Mouse (Mus musculus) ES-Bruce4 (cell line): ENCODE results near the gene Ceacam16. TPM values are rescaled to one million over a fixed set of nuclear protein-coding genes. Genes with fewer than 3 reads are reported as not detected.

ENCODE experiments used
- H3K27ac ChIP-seq: 2 replicates; pipeline ENCODE4 v1.5.1; 2012; ENCODE audit warnings: low read length, inconsistent platforms; ENCODE audit not compliant: insufficient read depth
- H3K27me3 ChIP-seq: 2 replicates; pipeline ENCODE4 v1.6.1; 2012; ENCODE audit warnings: mild to moderate bottlenecking, low read length, inconsistent platforms; ENCODE audit not compliant: control insufficient read depth, poor library complexity, insufficient read depth, severe bottlenecking
- H3K36me3 ChIP-seq: 2 replicates; pipeline ENCODE4 v1.6.1; 2012; ENCODE audit warnings: inconsistent platforms, mild to moderate bottlenecking, low read length, moderate library complexity; ENCODE audit not compliant: control insufficient read depth, poor library complexity, insufficient read depth, severe bottlenecking
- H3K4me1 ChIP-seq: one replicate; pipeline ENCODE4 v1.8.1; 2011; ENCODE audit warnings: low read length; ENCODE audit not compliant: control insufficient read depth, insufficient read depth
- H3K4me3 ChIP-seq: 2 replicates; pipeline ENCODE4 v1.5.1; 2011; ENCODE audit warnings: low read depth, mild to moderate bottlenecking, low read length
- H3K9ac ChIP-seq: 2 replicates; pipeline ENCODE4 v1.6.1; 2012; ENCODE audit warnings: low read depth, mild to moderate bottlenecking, inconsistent platforms; ENCODE audit not compliant: poor library complexity, severe bottlenecking
- H3K9me3 ChIP-seq: replicated peaks from 2 replicates; pipeline ENCODE4 v1.6.1; 2012; ENCODE audit warnings: mild to moderate bottlenecking, low read length, inconsistent platforms; ENCODE audit not compliant: control insufficient read depth, poor library complexity, insufficient read depth, severe bottlenecking
- CTCF ChIP-seq: IDR thresholded peaks from one replicate; pipeline ENCODE4 v1.8.1; 2011; ENCODE audit warnings: low read depth, low read length
- EP300 ChIP-seq: IDR thresholded peaks from 2 replicates; pipeline ENCODE4 v1.6.1; 2011; ENCODE audit warnings: low read depth, low read length; ENCODE audit not compliant: insufficient read depth
- POLR2A ChIP-seq: IDR thresholded peaks from one replicate; pipeline ENCODE4 v1.8.1; 2011; ENCODE audit warnings: low read length; ENCODE audit not compliant: insufficient read depth
- polyA plus RNA-seq: library from polyadenylated mRNA; stranded (reverse); fragments of >200 nt; gene quantifications from 2 replicates; pipeline ENCODE4 v1.2.4, GENCODE M21; 2011; ENCODE audit warnings: low read depth; ENCODE audit not compliant: missing spikeins, insufficient read depth, insufficient read length

Ceacam16 gene
- polyA plus RNA-seq, 1 experiment: not detected

GRCm38 (mm10) chr7:19815296-19816223 lies 45.5 kb downstream of the Ceacam16 start:
- Histone ChIP-seq H3K4me3 (peak overlapping the region; percentile 69), H3K27ac (peak overlapping the region; percentile 99), H3K36me3 (peaks cover 5% of the 10 kb centered on the region; the same call in 1 of the 2 replicates), H3K9me3 (peaks cover 6% of the 10 kb centered on the region; the same call in 1 of the 2 replicates), H3K4me1 (peaks cover 7% of the 10 kb centered on the region), H3K9ac (peak overlapping the region; percentile 85), H3K27me3 (no peaks in the 10 kb centered on the region)
- TF ChIP-seq POLR2A (peak; percentile 40), EP300 (0 out of 2 replicates have a peak, but pooled peaks have one; percentile 35), CTCF (no peak)

GRCm38 (mm10) chr7:19813579-19814122 lies 47.4 kb downstream of the Ceacam16 start:
- Histone ChIP-seq H3K9ac (no peak overlapping the region), H3K27ac (no peak overlapping the region), H3K4me1 (peaks cover 3% of the 10 kb centered on the region), H3K9me3 (no peaks in the 10 kb centered on the region), H3K36me3 (no peaks in the 10 kb centered on the region), H3K27me3 (no peaks in the 10 kb centered on the region), H3K4me3 (no peak overlapping the region)
- no peak for TF ChIP-seq CTCF
- TF ChIP-seq EP300: no peak
- no peak for TF ChIP-seq POLR2A

- Histone ChIP-seq H3K27ac (no peak overlapping the region), H3K36me3 (no peaks in the 10 kb centered on the region), H3K4me3 (no peak overlapping the region), H3K4me1 (peaks cover 2% of the 10 kb centered on the region), H3K27me3 (no peaks in the 10 kb centered on the region), H3K9ac (no peak overlapping the region), H3K9me3 (no peaks in the 10 kb centered on the region)
- TF ChIP-seq CTCF (no peak), EP300 (no peak), POLR2A (no peak)
Measured at GRCm38 (mm10) chr7:19813161-19813560, 47.9 kb downstream of the Ceacam16 start.

GRCm38 (mm10) chr7:19811114-19811513 lies 50.0 kb downstream of the Ceacam16 start:
- peaks cover 2% of the 10 kb centered on the region for H3K4me1 ChIP-seq
- no peak overlapping the region for H3K9ac ChIP-seq
- no peaks in the 10 kb centered on the region for H3K36me3 ChIP-seq
- peak overlapping the region; percentile 15; the same call in 1 of the 2 replicates for H3K4me3 ChIP-seq
- no peaks in the 10 kb centered on the region for H3K27me3 ChIP-seq
- TF ChIP-seq EP300 (no peak), POLR2A (no peak), CTCF (no peak)
- no peak overlapping the region for H3K27ac ChIP-seq
- H3K9me3 ChIP-seq: no peaks in the 10 kb centered on the region

- Histone ChIP-seq H3K9ac (no peak overlapping the region), H3K9me3 (no peaks in the 10 kb centered on the region), H3K27ac (no peak overlapping the region), H3K4me1 (peaks cover 2% of the 10 kb centered on the region), H3K27me3 (no peaks in the 10 kb centered on the region), H3K4me3 (peak overlapping the region; percentile 8), H3K36me3 (no peaks in the 10 kb centered on the region)
- TF ChIP-seq CTCF (no peak), POLR2A (no peak), EP300 (no peak)
Measured at GRCm38 (mm10) chr7:19809369-19809768, 51.7 kb downstream of the Ceacam16 start.
